8 mouse cellular contexts compared by ENCODE assay signal in the genomic region with DNA sequence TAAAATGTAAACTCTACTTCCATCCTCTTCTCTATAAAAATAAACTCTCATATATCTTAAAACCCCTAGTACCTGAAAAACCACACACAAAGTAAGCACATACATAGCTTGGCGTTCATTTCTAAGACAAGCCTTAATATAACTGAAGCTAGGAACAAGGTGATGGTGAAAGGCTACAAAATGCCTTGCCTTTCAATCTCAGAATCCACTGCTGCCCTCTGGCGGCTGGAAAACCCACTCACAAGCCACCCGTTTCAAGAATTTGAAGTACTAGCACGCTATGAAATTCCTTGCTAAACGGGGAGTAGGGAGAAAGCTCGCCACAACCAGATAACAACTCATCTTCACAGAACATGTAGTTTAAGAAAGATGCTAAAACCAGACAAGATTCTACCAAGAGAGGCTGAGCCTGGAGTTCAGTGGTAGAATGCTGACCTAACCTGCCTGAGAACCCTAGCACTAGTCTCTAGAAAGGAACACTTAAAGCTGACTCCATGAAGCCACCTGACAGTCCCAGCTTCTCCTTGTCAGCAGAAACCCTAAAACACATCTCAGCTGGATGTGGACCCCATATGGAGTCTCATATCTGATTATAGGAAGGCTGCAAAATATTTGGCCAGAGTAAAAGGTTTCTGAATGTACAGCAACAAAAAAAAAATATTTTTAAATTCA. TPM values are rescaled to one million over a fixed set of nuclear protein-coding genes. Genes with fewer than 3 reads are reported as not detected.
DNase-seq lines count a peak whose midpoint lies in the region; ATAC-seq and TF ChIP-seq lines count a peak whose summit lies in the region.

No protein-coding gene starts in this region.

- TF ChIP-seq EP300 in stomach, postnatal 0 days (optimal IDR thresholded peaks at IDR 0.05): no peak

- H3K4me2 ChIP-seq in myocyte (ENCODE audit: low read depth): peak overlapping the region; percentile 29
- H3K4me2 ChIP-seq in stomach, postnatal 0 days (replicated peaks; ENCODE audit: low read depth): no peak overlapping the region

- peak; percentile 86 for DNase-seq in 3T3-L1 (ENCODE audit: low read depth, low spot score)
- peak; percentile 54 to 87 for DNase-seq in adrenal gland, adult (ENCODE audit: inconsistent age in 2 of 2, low spot score in 1 of 2)
- peak; percentile 59 for DNase-seq in gastrocnemius, postnatal 14 days
- DNase-seq in kidney, adult 2 months: peak; percentile 71
- peak; percentile 86 for DNase-seq in limb, embryonic 10.5 days (ENCODE audit: low spot score)
- peak; percentile 76 for DNase-seq in stomach, postnatal 0 days (ENCODE audit: low spot score)

- no peak for ATAC-seq in stomach, postnatal 0 days (ENCODE audit: low FRiP score, low TSS enrichment)

- H3K27me3 ChIP-seq in kidney, adult 2 months (replicated peaks; ENCODE audit: control insufficient read depth, insufficient read depth, low read length): no peaks in the 10 kb centered on the region
- no peaks in the 10 kb centered on the region for H3K27me3 ChIP-seq in limb, embryonic 10.5 days (ENCODE audit: low read depth, poor library complexity, severe bottlenecking)
- no peaks in the 10 kb centered on the region for H3K27me3 ChIP-seq in myocyte (ENCODE audit: control insufficient read depth, insufficient read depth, insufficient read length)
- H3K27me3 ChIP-seq in stomach, postnatal 0 days (ENCODE audit: control insufficient read depth, insufficient read depth, low read length): no peaks in the 10 kb centered on the region

- no peak overlapping the region for H3K9ac ChIP-seq in stomach, postnatal 0 days (ENCODE audit: low read length)

- no peak overlapping the region for H3K27ac ChIP-seq in cortical plate, adult 2 months (ENCODE audit: insufficient read depth, low read length)
- no peak overlapping the region for H3K27ac ChIP-seq in kidney, adult 2 months (ENCODE audit: insufficient read depth, low read depth, low read length)
- H3K27ac ChIP-seq in limb, embryonic 10.5 days: no peak overlapping the region
- no peak overlapping the region for H3K27ac ChIP-seq in stomach, postnatal 0 days (replicated peaks)

- WGBS in kidney, adult 2 months: 7% methylated on average over 6 of the region's 6 CpGs
- 11% methylated on average over 6 of the region's 6 CpGs for WGBS in limb, embryonic 10.5 days
- 3% methylated on average over 6 of the region's 6 CpGs for WGBS in stomach, postnatal 0 days

- peak; percentile 83 for TF ChIP-seq CTCF in cortical plate, adult 2 months (IDR thresholded peaks at IDR 0.05; ENCODE audit: extremely low read depth, insufficient read depth, low read length)
- TF ChIP-seq CTCF in kidney, adult 2 months (conservative IDR thresholded peaks at IDR 0.05; ENCODE audit: insufficient read depth, insufficient read length, low read depth, low read length): peak; percentile 78
- peak; percentile 90 for TF ChIP-seq CTCF in stomach, postnatal 0 days (IDR thresholded peaks at IDR 0.05; ENCODE audit: low read depth)

- H3K4me3 ChIP-seq in cortical plate, adult 2 months (ENCODE audit: insufficient read depth, low read length): no peak overlapping the region
- H3K4me3 ChIP-seq in kidney, adult 2 months (ENCODE audit: insufficient read depth, low read depth, low read length): no peak overlapping the region
- no peak overlapping the region for H3K4me3 ChIP-seq in limb, embryonic 10.5 days
- no peak overlapping the region for H3K4me3 ChIP-seq in myocyte
- H3K4me3 ChIP-seq in stomach, postnatal 0 days (ENCODE audit: low read depth, low read length): no peak overlapping the region

- no peaks in the 10 kb centered on the region for H3K9me3 ChIP-seq in limb, embryonic 10.5 days (replicated peaks)
- no peaks in the 10 kb centered on the region for H3K9me3 ChIP-seq in stomach, postnatal 0 days (ENCODE audit: control insufficient read depth, low read length)

- H3ac ChIP-seq in myocyte (ENCODE audit: control insufficient read depth, insufficient read length): no peak overlapping the region

- peaks cover 3% of the 10 kb centered on the region for H3K36me3 ChIP-seq in kidney, adult 2 months (ENCODE audit: control insufficient read depth, insufficient read depth, low read length)
- H3K36me3 ChIP-seq in limb, embryonic 10.5 days: peaks cover 22% of the 10 kb centered on the region
- peaks cover 11% of the 10 kb centered on the region for H3K36me3 ChIP-seq in myocyte (ENCODE audit: control insufficient read depth, insufficient read depth)
- no peaks in the 10 kb centered on the region for H3K36me3 ChIP-seq in stomach, postnatal 0 days (ENCODE audit: control insufficient read depth, insufficient read depth, low read length)

- TF ChIP-seq POLR2A in cortical plate, adult 2 months (IDR thresholded peaks at IDR 0.05; ENCODE audit: extremely low read depth, insufficient read depth, low read length): no peak
- TF ChIP-seq POLR2A in kidney, adult 2 months (IDR thresholded peaks at IDR 0.05; ENCODE audit: low read depth, low read length): no peak
- TF ChIP-seq POLR2A in myocyte (IDR thresholded peaks at IDR 0.05; ENCODE audit: insufficient read length, low read depth): no peak

- no peaks in the 10 kb centered on the region for H3K79me2 ChIP-seq in myocyte (ENCODE audit: control insufficient read depth, insufficient read depth)

- H3K4me1 ChIP-seq in cortical plate, adult 2 months (ENCODE audit: control insufficient read depth, insufficient read depth, low read length): peaks cover 1% of the 10 kb centered on the region
- no peaks in the 10 kb centered on the region for H3K4me1 ChIP-seq in kidney, adult 2 months (ENCODE audit: control insufficient read depth, insufficient read depth, low read length)
- H3K4me1 ChIP-seq in limb, embryonic 10.5 days: no peaks in the 10 kb centered on the region
- no peaks in the 10 kb centered on the region for H3K4me1 ChIP-seq in stomach, postnatal 0 days (replicated peaks; ENCODE audit: control insufficient read depth, insufficient read depth)

- intact Hi-C loops in gastrocnemius, postnatal 14 days (cut with DNase I; ENCODE audit: low total_unique reads): no loop called here

TF ChIP-seq in myocyte, 11 proteins besides CTCF, POLR2A, EP300 and RAD21:
- TF ChIP-seq CEBPB (IDR thresholded peaks at IDR 0.05; ENCODE audit: insufficient read depth, poor library complexity, severe bottlenecking) (no peak), SRF (IDR thresholded peaks at IDR 0.05; ENCODE audit: control insufficient read depth, insufficient read length, low read depth) (no peak), E2F4 (IDR thresholded peaks at IDR 0.05; ENCODE audit: insufficient read depth) (no peak), MYOG (IDR thresholded peaks at IDR 0.05; ENCODE audit: control insufficient read depth in 1 of 3, insufficient read depth in 1 of 3, insufficient read length in 2 of 3, low read depth in 2 of 3) (no peak), USF1 (IDR thresholded peaks at IDR 0.05; ENCODE audit: low read depth) (no peak), POLR2AphosphoS2 (IDR thresholded peaks at IDR 0.05; ENCODE audit: insufficient read length, low read depth) (no peak), REST (IDR thresholded peaks at IDR 0.05; ENCODE audit: insufficient read depth, insufficient read length) (no peak), TCF12 (IDR thresholded peaks at IDR 0.05; ENCODE audit: insufficient read depth, poor library complexity, severe bottlenecking) (no peak)
TF ChIP-seq in myocyte: peak in this region for 0.

RNA-seq across cellular contexts. Expression of a gene that starts 29.1 kb away (rescaled TPM):
- 12.4 and 13.7 TPM in 2 replicates for polyA plus RNA-seq in cortical plate, adult 2 months (2012; rRNA removed)
- total RNA-seq in gastrocnemius, postnatal 14 days (2021): 10 to 100 TPM in 1 of 2 experiments, 1 to 10 TPM in 1; 7.8 to 10.7 TPM
- polyA plus RNA-seq in kidney, adult 2 months (2012; rRNA removed): 3.4 and 3.9 TPM in 2 replicates
- 39.0 and 43.0 TPM in 2 replicates for polyA plus RNA-seq in limb, embryonic 10.5 days (2016; fragmentation: Nextera tagmentation; extraction: Ambion mirVana)
- polyA plus RNA-seq in myocyte (2012; fragmentation: generic; extraction: Trizol): 16.3 TPM
- 16.4 and 17.5 TPM in 2 replicates for polyA plus RNA-seq in stomach, postnatal 0 days (2015; fragmentation: Nextera tagmentation; extraction: Ambion mirVana)

RNA-seq across cellular contexts. Expression of a gene that starts 29.2 kb away (rescaled TPM):
- polyA plus RNA-seq in cortical plate, adult 2 months (2012; rRNA removed): 18.3 and 19.3 TPM in 2 replicates
- total RNA-seq in gastrocnemius, postnatal 14 days (2021): 10 to 100 TPM; 12.4 to 19.0 TPM
- polyA plus RNA-seq in kidney, adult 2 months (2012; rRNA removed): 4.6 and 5.1 TPM in 2 replicates
- polyA plus RNA-seq in limb, embryonic 10.5 days (2016; fragmentation: Nextera tagmentation; extraction: Ambion mirVana): 32.9 and 43.1 TPM in 2 replicates
- polyA plus RNA-seq in myocyte (2012; fragmentation: generic; extraction: Trizol): 4.2 TPM
- 8.9 and 9.0 TPM in 2 replicates for polyA plus RNA-seq in stomach, postnatal 0 days (2015; fragmentation: Nextera tagmentation; extraction: Ambion mirVana)
